Mouse (Mus musculus): ENCODE results near the gene Kcnc3.

- TF ChIP-seq POLR2A (IDR thresholded peaks at IDR 0.05; ENCODE audit: borderline replicate concordance, low read depth, low read length): no peak
- no peak for TF ChIP-seq CTCF (IDR thresholded peaks at IDR 0.05; ENCODE audit: low read depth, low read length)
These were observed 42.2 kb downstream of the Kcnc3 start for GRCm38 (mm10) chr7:44632676-44633075.

All from bone marrow macrophage, adult 2 months (primary cell).